Mouse (Mus musculus) forebrain, embryonic 13.5 days (tissue): ENCODE measurements at regions not wholly inside any gene's neighbourhood (a gene's known extent, or its start where the extent isn't known, plus 50 kb on each side); places are given as distances from the start of the nearest gene placed in this dataset.

Experiments
- ATAC-seq: fragments of 200-750 bp; cut with Nextera tagmentation; 2 replicates; pipeline ENCODE4 v1.8.0; 2017
- H3K27ac ChIP-seq: fragments of 300-500 bp; sonication (generic); 2 replicates; pipeline ENCODE4 v1.5.1; 2015; ENCODE audit warnings: inconsistent platforms, mild to moderate bottlenecking, moderate library complexity
- H3K27me3 ChIP-seq: fragments of 300-500 bp; sonication (generic); 2 replicates; pipeline ENCODE4 v1.6.1; 2015; ENCODE audit warnings: mild to moderate bottlenecking, inconsistent platforms
- H3K36me3 ChIP-seq: fragments of 300-500 bp; sonication (generic); 2 replicates; pipeline ENCODE4 v1.6.1; 2015; ENCODE audit warnings: mild to moderate bottlenecking, inconsistent platforms; ENCODE audit not compliant: poor library complexity, severe bottlenecking
- H3K4me1 ChIP-seq: fragments of 300-500 bp; sonication (generic); 2 replicates; pipeline ENCODE4 v1.6.1; 2015; ENCODE audit warnings: inconsistent platforms
- H3K4me2 ChIP-seq: fragments of 300-500 bp; sonication (generic); 2 replicates; pipeline ENCODE4 v1.6.1; 2015; ENCODE audit warnings: inconsistent platforms, mild to moderate bottlenecking, moderate library complexity
- H3K4me3 ChIP-seq: fragments of 300-500 bp; sonication (generic); 2 replicates; pipeline ENCODE4 v1.5.1; 2015; ENCODE audit warnings: mild to moderate bottlenecking, inconsistent platforms
- H3K9ac ChIP-seq: fragments of 300-500 bp; sonication (generic); 2 replicates; pipeline ENCODE4 v1.6.1; 2015; ENCODE audit warnings: mild to moderate bottlenecking, inconsistent platforms
- H3K9me3 ChIP-seq: fragments of 300-500 bp; sonication (generic); replicated peaks from 2 replicates; pipeline ENCODE4 v1.6.1; 2016; ENCODE audit warnings: inconsistent platforms
- WGBS: fragments of 180-500 bp; shearing (Covaris S2); methylation state at CpG from one replicate; pipeline ENCODE4 v1.1.7; 2015; 5-methylcytosine and 5-hydroxymethylcytosine counted together

GRCm38 (mm10) chr10:117896911-117897643 lies 51.2 kb upstream of the Rap1b start:
- no peak overlapping the region for H3K4me2 ChIP-seq
- no peaks in the 10 kb centered on the region for H3K9me3 ChIP-seq
- H3K9ac ChIP-seq: no peak overlapping the region
- H3K4me3 ChIP-seq: no peak overlapping the region
- H3K4me1 ChIP-seq: no peaks in the 10 kb centered on the region
- ATAC-seq: no peak
- no peak overlapping the region for H3K27ac ChIP-seq
- WGBS: 76% methylated on average over 12 of the region's 12 CpGs
- H3K27me3 ChIP-seq: no peaks in the 10 kb centered on the region
- no peaks in the 10 kb centered on the region for H3K36me3 ChIP-seq

- Histone ChIP-seq H3K36me3 (no peaks in the 10 kb centered on the region), H3K4me2 (no peak overlapping the region), H3K4me3 (no peak overlapping the region), H3K9me3 (no peaks in the 10 kb centered on the region), H3K9ac (no peak overlapping the region), H3K27me3 (no peaks in the 10 kb centered on the region), H3K27ac (no peak overlapping the region), H3K4me1 (no peaks in the 10 kb centered on the region)
- 68% methylated on average over 5 of the region's 5 CpGs for WGBS
- no peak for ATAC-seq
These were observed 51.9 kb upstream of the Rap1b start for GRCm38 (mm10) chr10:117897766-117898165.

- H3K27ac ChIP-seq: no peak overlapping the region
- 94% methylated on average over 3 of the region's 3 CpGs for WGBS
These were observed 52.6 kb upstream of the Rap1b start for GRCm38 (mm10) chr10:117898391-117898790.

GRCm38 (mm10) chr10:117899410-117899935 lies 53.6 kb upstream of the Rap1b start:
- H3K27ac ChIP-seq: no peak overlapping the region
- ATAC-seq: no peak
- H3K4me1 ChIP-seq: no peaks in the 10 kb centered on the region
- no peak overlapping the region for H3K4me3 ChIP-seq
- WGBS: 76% methylated on average over 13 of the region's 13 CpGs
- H3K9me3 ChIP-seq: no peaks in the 10 kb centered on the region
- H3K36me3 ChIP-seq: no peaks in the 10 kb centered on the region
- H3K27me3 ChIP-seq: no peaks in the 10 kb centered on the region
- no peak overlapping the region for H3K4me2 ChIP-seq
- no peak overlapping the region for H3K9ac ChIP-seq

More at GRCm38 (mm10) chr10:117898391-117898790, 52.6 kb upstream of the Rap1b start:
- no peaks in the 10 kb centered on the region for H3K36me3 ChIP-seq
- H3K27me3 ChIP-seq: no peaks in the 10 kb centered on the region
- ATAC-seq: no peak
- no peak overlapping the region for H3K4me2 ChIP-seq
- no peaks in the 10 kb centered on the region for H3K4me1 ChIP-seq
- no peaks in the 10 kb centered on the region for H3K9me3 ChIP-seq
- H3K9ac ChIP-seq: no peak overlapping the region
- H3K4me3 ChIP-seq: no peak overlapping the region

- H3K4me3 ChIP-seq: peak overlapping the region; percentile 33
- no peaks in the 10 kb centered on the region for H3K36me3 ChIP-seq
- H3K9me3 ChIP-seq: no peaks in the 10 kb centered on the region
- no peaks in the 10 kb centered on the region for H3K27me3 ChIP-seq
- H3K27ac ChIP-seq: no peak overlapping the region
- peaks cover 4% of the 10 kb centered on the region; the same call in 1 of the 2 replicates for H3K4me1 ChIP-seq
- WGBS: 16% methylated on average over 27 of the region's 27 CpGs
- H3K4me2 ChIP-seq: peak overlapping the region; percentile 58
- H3K9ac ChIP-seq: peak overlapping the region; percentile 49
- peak; percentile 61 for ATAC-seq
These were observed 59.9 kb upstream of the Rap1b start for GRCm38 (mm10) chr10:117905666-117906266.

GRCm38 (mm10) chr10:117906267-117906811 lies 60.5 kb upstream of the Rap1b start:
- Histone ChIP-seq H3K9ac (peak overlapping the region; percentile 49), H3K27me3 (no peaks in the 10 kb centered on the region), H3K27ac (no peak overlapping the region), H3K4me3 (peak overlapping the region; percentile 33), H3K9me3 (no peaks in the 10 kb centered on the region), H3K4me1 (peaks cover 4% of the 10 kb centered on the region; the same call in 1 of the 2 replicates), H3K36me3 (no peaks in the 10 kb centered on the region), H3K4me2 (peak overlapping the region; percentile 58)
- 15% methylated on average over 11 of the region's 11 CpGs for WGBS
- ATAC-seq: peak; percentile 93

DNA sequence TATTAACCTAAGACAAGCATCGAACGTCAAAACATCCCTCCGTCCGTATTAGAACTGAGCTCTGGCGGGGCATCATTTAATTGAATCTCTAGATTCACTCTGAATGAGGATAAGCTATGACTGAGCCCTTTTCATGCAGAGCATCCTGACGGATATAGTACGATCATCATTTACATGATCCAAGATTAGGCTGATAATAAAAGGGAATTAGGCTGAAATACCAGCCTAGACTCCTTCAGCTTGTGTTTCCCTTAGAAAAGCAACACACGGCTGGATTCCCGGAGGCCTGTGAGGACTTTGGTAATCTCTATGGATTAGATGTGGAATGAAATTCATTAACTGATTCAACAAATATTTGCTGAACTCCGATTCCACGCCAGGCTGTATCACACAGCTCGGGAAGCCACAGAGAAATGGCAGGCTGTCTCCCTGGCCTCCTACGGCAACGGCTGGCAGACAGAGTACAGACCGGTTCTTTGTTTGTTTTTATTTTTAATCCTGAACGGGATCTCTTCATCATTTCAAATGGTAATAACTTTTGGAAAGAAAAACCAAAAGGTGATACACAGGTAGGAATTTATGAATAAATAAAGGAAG lies 62.3 kb upstream of the Rap1b start:
- Histone ChIP-seq H3K9me3 (no peaks in the 10 kb centered on the region), H3K27me3 (no peaks in the 10 kb centered on the region), H3K27ac (no peak overlapping the region), H3K4me2 (no peak overlapping the region), H3K36me3 (no peaks in the 10 kb centered on the region), H3K4me1 (peaks cover 4% of the 10 kb centered on the region; the same call in 1 of the 2 replicates), H3K4me3 (no peak overlapping the region), H3K9ac (no peak overlapping the region)
- 70% methylated on average over 16 of the region's 16 CpGs for WGBS
- no peak for ATAC-seq

DNA sequence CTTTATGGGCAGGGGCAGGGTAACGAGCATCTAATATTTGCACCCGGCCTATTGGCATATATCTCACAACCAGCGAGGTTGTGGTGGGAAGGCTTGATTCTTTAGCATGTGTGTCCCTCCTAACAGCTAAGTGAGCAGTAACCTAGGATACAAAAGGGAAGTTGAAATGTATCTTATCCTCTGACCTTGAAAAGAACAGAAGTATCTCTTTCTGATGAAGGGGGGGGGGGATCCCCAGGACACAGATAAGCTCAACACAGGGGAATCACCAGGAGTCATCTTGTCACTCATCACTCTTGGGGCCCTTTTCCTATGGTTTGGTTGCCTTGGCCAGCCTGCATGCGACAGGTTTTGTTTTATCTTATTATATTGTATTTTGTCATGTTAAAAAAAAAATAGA lies 63.3 kb upstream of the Rap1b start:
- Histone ChIP-seq H3K27me3 (no peaks in the 10 kb centered on the region), H3K36me3 (no peaks in the 10 kb centered on the region), H3K4me1 (peaks cover 4% of the 10 kb centered on the region; the same call in 1 of the 2 replicates), H3K27ac (no peak overlapping the region), H3K9me3 (no peaks in the 10 kb centered on the region), H3K9ac (no peak overlapping the region), H3K4me3 (no peak overlapping the region), H3K4me2 (no peak overlapping the region)
- WGBS: 80% methylated on average over 4 of the region's 4 CpGs
- no peak for ATAC-seq

DNA sequence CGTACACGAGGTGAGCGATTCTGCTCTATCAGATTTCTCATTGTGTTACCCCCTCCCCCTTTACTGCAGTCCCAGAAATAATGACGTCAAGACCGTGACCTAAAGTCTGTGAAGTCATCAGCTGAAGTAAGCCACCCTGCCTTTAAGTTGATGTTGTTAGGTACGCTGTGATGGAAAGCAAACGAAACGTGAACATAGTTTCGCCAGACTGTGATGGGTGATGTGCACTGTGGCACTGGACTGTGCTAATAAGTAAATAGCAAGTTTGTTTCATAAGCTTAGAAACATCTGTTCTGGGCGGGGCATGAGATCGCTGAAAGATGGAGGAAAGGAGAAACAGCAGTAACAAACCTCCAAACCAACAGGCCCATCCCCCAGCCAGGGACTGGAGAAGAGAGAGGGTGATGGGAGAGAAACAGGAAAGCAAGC lies 64.0 kb upstream of the Rap1b start:
- H3K4me1 ChIP-seq: peaks cover 4% of the 10 kb centered on the region; the same call in 1 of the 2 replicates
- no peak overlapping the region for H3K4me2 ChIP-seq
- no peak overlapping the region for H3K27ac ChIP-seq
- no peak for ATAC-seq
- H3K9ac ChIP-seq: no peak overlapping the region
- H3K36me3 ChIP-seq: no peaks in the 10 kb centered on the region
- no peaks in the 10 kb centered on the region for H3K27me3 ChIP-seq
- 81% methylated on average over 11 of the region's 11 CpGs for WGBS
- no peaks in the 10 kb centered on the region for H3K9me3 ChIP-seq
- no peak overlapping the region for H3K4me3 ChIP-seq

- Histone ChIP-seq H3K4me2 (no peak overlapping the region), H3K9me3 (no peaks in the 10 kb centered on the region), H3K4me3 (no peak overlapping the region), H3K9ac (no peak overlapping the region), H3K27me3 (no peaks in the 10 kb centered on the region), H3K4me1 (peaks cover 4% of the 10 kb centered on the region; the same call in 1 of the 2 replicates), H3K36me3 (no peaks in the 10 kb centered on the region), H3K27ac (no peak overlapping the region)
- 85% methylated on average over 7 of the region's 7 CpGs for WGBS
- ATAC-seq: no peak
These were observed 64.6 kb upstream of the Rap1b start for GRCm38 (mm10) chr10:117910426-117910825.

GRCm38 (mm10) chr10:117915011-117915735 lies 69.3 kb upstream of the Rap1b start:
- Histone ChIP-seq H3K27ac (no peak overlapping the region), H3K4me2 (no peak overlapping the region), H3K9me3 (no peaks in the 10 kb centered on the region), H3K27me3 (no peaks in the 10 kb centered on the region), H3K9ac (no peak overlapping the region), H3K36me3 (no peaks in the 10 kb centered on the region), H3K4me3 (no peak overlapping the region), H3K4me1 (no peaks in the 10 kb centered on the region)
- ATAC-seq: no peak
- 93% methylated on average over 4 of the region's 4 CpGs for WGBS
